Mouse (Mus musculus): ENCODE data around the gene Cpxcr1. TPM values are rescaled to one million over a fixed set of nuclear protein-coding genes. Genes with fewer than 3 reads are reported as not detected.

The Cpxcr1 gene
- polyA plus RNA-seq (2011; ENCODE audit: insufficient read length, low read depth, missing spikeins), result not detected in 2 replicates

- H3K4me1 ChIP-seq (ENCODE audit: control insufficient read depth, insufficient read depth, low read length), result no peaks in the 10 kb centered on the region
These were observed at the start of gene Cpxcr1 for GRCm38 (mm10) chrX:116448644-116449043. Gene Cpxcr1 (plus strand): TSS chrX:116448944.

More at GRCm38 (mm10) chrX:116448644-116449043, at the start of gene Cpxcr1:
- no peak for TF ChIP-seq POLR2A (IDR thresholded peaks at IDR 0.05; ENCODE audit: low read depth, low read length)
- no peak for TF ChIP-seq CTCF (IDR thresholded peaks at IDR 0.05; ENCODE audit: borderline replicate concordance, insufficient read depth, low read length)
- Histone ChIP-seq H3K27ac (ENCODE audit: insufficient read depth, low read length) (no peak within 1 kb of the TSS), H3K4me3 (ENCODE audit: insufficient read depth, low read length) (no peak within 1 kb of the TSS)

Other genes starting within 250 kb of the Cpxcr1 start
- gene H2afb2, start 232.2 kb downstream of the Cpxcr1 start, polyA plus RNA-seq (2011; ENCODE audit: insufficient read length, low read depth, missing spikeins), result not detected in 2 replicates